Mouse (Mus musculus): ENCODE results near the gene Mnt. TPM values are rescaled to one million over a fixed set of nuclear protein-coding genes. Genes with fewer than 3 reads are reported as not detected.

Gene Mnt
- total RNA-seq, 2 experiments from 2014 or later: 0.68 to 1.3 TPM

- no peak for ATAC-seq (replicated peaks; ENCODE audit: low FRiP score, poor library complexity, severe bottlenecking)
Measured at GRCm38 (mm10) chr11:74831191-74831605, 478 bp downstream of the Mnt start.

GRCm38 (mm10) chr11:74831606-74832451 is 1.1 kb downstream of the Mnt start:
- ATAC-seq (replicated peaks; ENCODE audit: low FRiP score, poor library complexity, severe bottlenecking): peak; percentile 72

- ATAC-seq (replicated peaks; ENCODE audit: low FRiP score, poor library complexity, severe bottlenecking): no peak
Measured at GRCm38 (mm10) chr11:74832503-74833143, 1.9 kb downstream of the Mnt start.

- ATAC-seq (replicated peaks; ENCODE audit: low FRiP score, poor library complexity, severe bottlenecking): no peak
Measured at GRCm38 (mm10) chr11:74833536-74834358, 3.0 kb downstream of the Mnt start.

GRCm38 (mm10) chr11:74834359-74834638 is 3.6 kb downstream of the Mnt start:
- no peak for ATAC-seq (replicated peaks; ENCODE audit: low FRiP score, poor library complexity, severe bottlenecking)

- ATAC-seq (replicated peaks; ENCODE audit: low FRiP score, poor library complexity, severe bottlenecking): no peak
Measured at GRCm38 (mm10) chr11:74834650-74835277, 4.0 kb downstream of the Mnt start.

GRCm38 (mm10) chr11:74835593-74836224 is 5.0 kb downstream of the Mnt start:
- no peak for ATAC-seq (replicated peaks; ENCODE audit: low FRiP score, poor library complexity, severe bottlenecking)

- ATAC-seq (replicated peaks; ENCODE audit: low FRiP score, poor library complexity, severe bottlenecking): no peak
Measured at GRCm38 (mm10) chr11:74836225-74837055, 5.7 kb downstream of the Mnt start.

GRCm38 (mm10) chr11:74837056-74837693 is 6.5 kb downstream of the Mnt start:
- peak; percentile 9 for ATAC-seq (replicated peaks; ENCODE audit: low FRiP score, poor library complexity, severe bottlenecking)

GRCm38 (mm10) chr11:74837694-74838431 is 7.1 kb downstream of the Mnt start:
- peak; percentile 71 for ATAC-seq (replicated peaks; ENCODE audit: low FRiP score, poor library complexity, severe bottlenecking)

- peak; percentile 70 for ATAC-seq (replicated peaks; ENCODE audit: low FRiP score, poor library complexity, severe bottlenecking)
Measured at GRCm38 (mm10) chr11:74838441-74838840, 7.7 kb downstream of the Mnt start.

GRCm38 (mm10) chr11:74838971-74839370 is 8.3 kb downstream of the Mnt start:
- peak; percentile 38; the same call in 1 of the 2 replicates for ATAC-seq (replicated peaks; ENCODE audit: low FRiP score, poor library complexity, severe bottlenecking)

GRCm38 (mm10) chr11:74839860-74840715 is 9.4 kb downstream of the Mnt start:
- no peak for ATAC-seq (replicated peaks; ENCODE audit: low FRiP score, poor library complexity, severe bottlenecking)

- ATAC-seq (replicated peaks; ENCODE audit: low FRiP score, poor library complexity, severe bottlenecking): no peak
Measured at GRCm38 (mm10) chr11:74840739-74841138, 10.0 kb downstream of the Mnt start.

- ATAC-seq (replicated peaks; ENCODE audit: low FRiP score, poor library complexity, severe bottlenecking): no peak
Measured at GRCm38 (mm10) chr11:74841366-74841765, 10.6 kb downstream of the Mnt start.

- no peak for ATAC-seq (replicated peaks; ENCODE audit: low FRiP score, poor library complexity, severe bottlenecking)
Measured at GRCm38 (mm10) chr11:74842045-74842444, 11.3 kb downstream of the Mnt start.

Measured in erythroblast, adult 5-6 weeks (primary cell).